Mouse (Mus musculus): ENCODE measurements around the gene Masp1.
A peak's percentile ranks its signal among the peaks of the same experiment; 100 is the strongest.

Gene Masp1

DNA sequence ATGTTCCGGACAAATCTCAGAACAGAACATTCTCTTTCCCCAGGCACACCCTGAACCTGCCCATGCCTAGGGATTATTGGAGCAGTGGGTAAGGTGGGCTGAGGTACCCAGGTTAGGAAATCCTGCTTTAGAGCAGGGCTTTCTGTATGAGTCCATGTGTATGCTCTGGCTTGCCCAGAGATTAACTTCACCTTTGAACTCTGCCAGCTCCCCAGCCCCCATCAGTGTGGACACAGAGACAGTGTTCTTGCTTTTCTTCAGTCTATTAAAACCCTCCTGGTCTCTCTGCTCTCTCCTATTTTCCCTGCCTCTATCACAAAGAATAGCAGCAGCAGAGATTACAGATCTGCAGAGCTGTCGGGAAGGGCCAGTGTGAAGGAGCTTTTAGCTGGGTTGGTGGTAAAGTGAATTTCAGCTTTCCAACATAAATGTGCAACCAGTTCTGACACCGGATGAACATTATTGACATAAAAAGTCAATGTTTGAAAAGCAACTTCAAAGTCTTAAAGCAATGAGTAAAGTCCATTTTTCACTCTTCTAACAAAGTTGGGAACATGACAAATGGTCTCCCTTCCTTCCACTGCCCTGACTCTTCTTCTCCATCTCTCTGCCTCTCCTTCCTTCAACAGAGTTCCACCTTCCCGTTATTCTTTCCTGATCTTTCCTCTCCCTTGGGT is 56.8 kb downstream of the Masp1 start:
- no peak for DNase-seq (ENCODE audit: low spot score in 2 of 2)

DNA sequence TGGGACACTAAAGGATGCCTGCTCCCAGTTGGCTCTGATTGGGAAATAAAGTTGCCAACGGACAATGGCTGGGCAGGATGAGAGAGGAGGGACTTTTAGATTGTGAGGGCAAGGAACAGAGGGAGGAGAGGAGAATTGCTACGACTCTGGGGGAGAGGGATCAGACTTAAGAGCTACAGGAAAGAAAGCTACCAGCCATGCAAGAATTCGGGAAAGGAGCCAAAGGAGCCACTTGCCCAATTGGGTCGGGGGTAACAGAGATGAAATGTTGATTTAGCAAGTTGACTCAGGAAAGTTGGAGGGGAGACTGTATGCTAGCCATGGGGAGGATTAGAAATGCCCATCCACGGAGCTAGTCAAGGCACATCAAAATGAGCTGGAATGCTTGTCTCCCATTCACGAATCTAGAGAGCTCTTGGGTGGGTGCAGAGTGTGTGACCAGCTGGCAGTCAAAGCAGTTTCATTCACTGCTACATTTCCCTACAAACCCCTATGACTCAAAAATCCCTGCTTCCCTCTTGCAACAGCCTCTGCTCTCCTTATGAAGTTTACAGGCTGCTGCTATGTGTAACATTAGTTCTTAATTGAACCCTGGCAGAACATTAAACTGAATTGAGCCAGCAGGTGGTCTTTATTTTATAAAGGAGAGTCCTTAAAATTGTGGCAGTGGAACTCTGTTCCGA is 61.6 kb downstream of the Masp1 start:
- DNase-seq (ENCODE audit: low spot score in 2 of 2) = no peak

DNA sequence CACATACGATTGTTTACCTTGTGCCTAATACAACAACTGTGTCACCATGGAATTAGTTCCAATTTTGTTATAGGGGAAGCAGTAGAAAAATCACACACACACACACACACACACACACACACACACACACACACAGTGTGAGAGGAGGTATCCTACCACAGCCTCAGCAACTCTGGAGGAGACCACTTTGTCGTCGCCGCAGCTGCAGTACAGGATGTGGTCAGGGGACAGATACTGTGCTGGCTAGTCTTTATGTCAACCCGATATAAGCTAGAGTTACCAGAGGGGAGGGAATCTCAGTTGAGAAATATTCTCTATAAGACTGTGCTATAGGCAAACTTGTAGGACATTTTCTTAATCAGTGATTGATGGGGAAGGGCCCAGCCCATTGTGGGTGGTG is 63.3 kb downstream of the Masp1 start:
- no peak for DNase-seq (ENCODE audit: low spot score in 2 of 2)

DNA sequence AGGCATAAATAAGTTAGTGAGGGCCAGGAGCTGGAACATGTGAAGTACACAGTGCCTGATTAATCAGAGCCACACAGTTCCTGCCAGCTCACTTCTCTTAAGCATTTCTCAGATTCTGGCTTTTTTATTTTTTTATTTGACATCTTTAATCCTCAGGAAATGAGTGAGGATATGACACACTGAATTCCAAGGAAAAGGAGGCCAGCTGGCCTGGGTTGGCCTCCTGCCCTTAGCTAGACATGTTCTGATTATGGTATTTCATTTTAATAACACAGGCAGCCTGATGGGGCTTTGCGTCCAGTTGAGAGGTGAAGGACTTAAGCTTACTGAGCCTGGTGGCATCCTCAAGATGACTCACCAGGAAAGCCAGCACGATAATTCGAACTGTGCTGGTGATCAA is 64.1 kb downstream of the Masp1 start:
- DNase-seq (ENCODE audit: low spot score in 2 of 2) = no peak

DNA sequence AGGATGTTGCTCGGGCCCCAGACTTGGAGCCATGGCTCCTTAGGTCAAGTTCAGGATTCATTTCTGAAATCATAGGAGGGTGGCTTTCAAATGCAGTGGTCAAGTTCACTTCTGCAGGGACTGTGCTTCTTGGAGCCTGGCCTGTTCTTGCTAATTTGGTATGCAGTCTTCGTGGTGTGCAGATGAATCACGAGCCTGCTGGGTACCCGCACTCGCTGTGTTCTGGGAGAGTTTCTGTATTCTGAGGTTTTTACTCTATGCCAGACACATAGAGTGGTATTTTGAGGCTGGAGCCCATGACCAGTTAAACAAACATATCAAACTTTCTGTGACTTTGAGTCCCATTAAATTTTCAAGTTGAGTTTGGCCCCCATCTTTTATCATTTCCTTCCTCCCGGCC is 66.2 kb downstream of the Masp1 start:
- DNase-seq (ENCODE audit: low spot score in 2 of 2) = peak; percentile 6 to 19

DNA sequence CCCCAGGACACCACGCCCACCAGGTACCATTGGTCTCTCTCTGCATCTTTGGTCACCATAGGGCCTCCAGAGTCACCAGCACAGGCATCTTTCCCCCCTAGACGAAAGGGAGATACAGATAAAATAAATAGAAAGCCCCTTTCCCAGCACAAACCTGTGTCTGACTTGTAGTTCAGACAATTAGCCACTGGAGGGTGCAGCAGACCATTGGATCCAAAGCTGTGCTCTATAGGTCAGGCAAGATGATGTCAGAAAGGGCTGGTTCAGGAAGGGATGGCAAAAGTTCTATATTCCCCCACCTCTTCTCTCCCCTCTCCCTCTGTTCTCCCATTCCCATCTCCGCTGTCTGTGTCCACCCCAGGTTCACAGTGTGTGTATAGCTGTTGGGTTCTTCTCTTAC is 68.1 kb downstream of the Masp1 start:
- peak; percentile 61 to 69 for DNase-seq (ENCODE audit: low spot score in 2 of 2)

DNA sequence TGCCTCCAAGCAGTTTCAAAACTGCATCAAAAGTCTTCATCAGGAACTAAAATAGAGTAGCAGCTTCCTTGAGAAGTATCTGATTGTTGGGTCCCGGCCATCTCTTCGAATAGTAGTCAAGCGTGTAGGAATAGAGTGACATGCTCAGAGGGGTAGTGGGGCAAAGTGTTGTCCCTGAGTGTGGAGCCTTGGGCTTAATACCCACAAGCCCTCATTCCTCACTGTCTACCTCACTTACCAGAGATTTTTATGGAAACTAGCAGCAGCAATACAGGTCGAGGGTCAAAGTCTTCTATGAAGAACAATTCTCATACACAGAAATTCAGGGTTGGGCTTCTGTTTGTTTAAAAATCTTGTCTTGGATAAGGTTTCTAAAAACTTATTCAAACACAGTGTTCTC is 69.8 kb downstream of the Masp1 start:
- no peak for DNase-seq (ENCODE audit: low spot score in 2 of 2)

DNA sequence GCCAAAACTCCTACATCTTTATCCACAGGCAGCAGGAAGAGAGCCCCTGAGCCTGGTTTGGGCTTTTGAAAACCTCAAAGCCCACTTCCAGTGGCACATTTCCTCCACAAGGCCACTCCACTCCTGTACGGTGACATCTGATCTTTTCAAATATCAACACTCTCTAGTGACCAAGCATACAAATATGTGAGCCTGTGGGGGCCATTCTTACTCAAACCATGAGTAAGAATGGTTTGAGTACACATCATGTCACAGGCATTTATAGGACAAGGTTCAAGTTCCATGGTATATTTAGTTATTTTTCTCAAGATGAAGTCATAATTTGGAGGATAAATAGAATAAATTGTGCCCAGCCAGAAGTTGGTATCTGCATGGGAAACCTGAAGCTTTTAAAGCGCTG is 70.7 kb downstream of the Masp1 start:
- DNase-seq (ENCODE audit: low spot score in 2 of 2) = no peak

DNA sequence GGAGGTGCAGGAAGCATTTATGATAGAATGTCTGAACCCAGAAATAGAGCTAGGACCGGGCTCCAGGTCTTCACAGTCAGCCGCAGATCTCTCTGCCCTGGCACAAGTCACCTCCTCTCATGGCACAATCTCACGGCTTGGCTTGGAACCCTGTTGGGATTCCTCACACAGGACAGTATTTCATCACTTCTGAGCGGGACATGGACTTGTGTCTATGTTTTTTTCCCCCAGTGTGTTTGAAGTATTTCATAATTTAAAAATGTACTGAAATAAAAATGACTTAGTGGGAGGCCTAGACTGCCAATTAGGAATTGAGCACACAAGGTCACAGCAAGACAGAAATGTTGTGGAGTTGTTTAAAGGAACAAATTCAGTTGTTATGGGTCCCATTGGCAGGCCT is 76.4 kb downstream of the Masp1 start:
- DNase-seq (ENCODE audit: low spot score in 2 of 2) = no peak

DNA sequence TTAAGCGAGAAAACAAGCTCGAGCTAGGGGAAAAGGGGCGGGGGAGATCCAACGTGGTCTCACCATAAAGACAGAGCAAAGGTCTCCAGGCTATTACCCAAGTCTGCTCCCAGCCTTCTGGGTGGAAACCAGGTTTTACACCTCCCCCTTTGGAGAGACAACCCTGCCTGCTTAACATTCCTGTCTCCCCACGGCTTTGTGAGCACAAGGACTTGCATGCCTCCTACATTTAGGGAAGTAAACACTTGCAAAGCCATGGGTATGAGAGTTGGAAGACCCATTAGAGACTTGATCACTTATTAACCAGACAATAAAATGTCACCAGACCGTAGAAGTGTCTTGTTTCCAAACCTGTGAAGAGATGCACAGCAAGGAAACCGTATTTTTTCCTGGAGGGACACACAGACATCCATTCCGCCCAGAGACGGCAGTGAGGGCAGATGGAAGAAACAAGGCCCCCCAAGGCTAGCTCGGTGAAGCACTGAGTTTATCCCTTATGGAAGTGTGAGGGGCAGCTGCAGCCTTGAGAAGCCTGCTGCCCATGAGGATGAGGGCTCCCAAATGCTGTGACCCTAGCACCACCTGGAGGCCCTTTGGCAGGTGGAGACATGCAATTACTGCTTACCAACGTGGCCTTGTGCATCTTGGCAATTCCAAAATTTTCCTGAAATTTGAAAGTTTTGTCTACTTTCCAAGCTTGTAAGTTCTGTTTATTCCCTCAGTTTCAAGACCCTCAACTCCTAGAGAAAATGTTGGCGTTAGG is 83.0 kb downstream of the Masp1 start:
- DNase-seq (ENCODE audit: low spot score in 2 of 2) = no peak

DNA sequence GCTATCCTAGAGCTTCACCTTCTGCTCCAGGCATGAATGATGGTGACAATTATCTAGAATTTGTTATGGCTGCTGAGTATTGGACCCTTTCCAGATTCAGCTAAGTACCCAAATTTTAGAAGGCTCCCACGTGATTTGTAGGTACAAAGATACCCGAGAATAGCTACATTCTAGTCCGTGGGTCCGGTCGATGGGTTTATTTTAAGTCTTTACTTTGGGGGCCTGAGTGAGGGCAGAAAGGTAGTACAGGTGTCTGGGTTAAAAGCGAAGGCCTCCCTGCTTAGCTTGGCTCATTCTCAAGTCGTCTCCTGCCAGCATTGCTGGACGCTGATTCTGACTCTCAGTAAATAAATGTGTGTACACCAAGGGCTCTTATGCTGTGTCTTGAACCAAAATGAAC is 90.6 kb downstream of the Masp1 start:
- no peak for DNase-seq (ENCODE audit: low spot score in 2 of 2)

DNA sequence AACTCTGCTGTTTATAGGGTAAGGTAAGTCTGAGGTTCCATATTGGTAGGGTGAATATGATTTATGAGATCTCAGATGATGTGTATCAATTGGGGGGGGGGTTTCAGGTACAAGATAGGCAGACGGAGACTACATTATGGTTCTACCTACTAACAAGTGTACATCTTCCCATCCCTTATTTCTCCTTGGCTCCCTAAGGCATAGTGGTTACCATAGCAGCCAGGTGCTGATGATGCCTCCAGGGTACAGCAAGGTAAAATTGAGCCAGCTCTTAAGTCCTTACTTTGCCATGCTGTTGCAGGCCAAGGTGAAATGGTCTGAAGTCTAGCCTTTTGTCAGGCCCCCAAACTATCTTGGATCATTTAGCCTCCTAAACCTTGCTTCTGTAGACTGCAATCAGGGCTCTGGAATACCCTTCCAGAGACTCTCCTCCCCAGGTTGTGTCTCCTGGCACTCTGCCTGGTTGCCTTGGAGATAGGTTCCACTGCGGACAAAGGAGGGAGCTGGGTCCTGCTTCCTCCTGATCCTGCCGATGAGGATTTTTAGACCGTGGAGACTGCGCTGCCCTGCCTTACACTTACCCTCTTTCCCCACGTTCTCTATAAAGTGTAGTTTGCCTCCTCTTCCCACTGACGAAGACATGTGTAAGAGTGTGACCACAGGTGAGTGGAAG is 91.8 kb downstream of the Masp1 start, which contains the start of gene Rtp1:
TSS of gene Rtp1 (plus strand) at position 487 of the 673 bp plus-strand sequence.
- DNase-seq (ENCODE audit: low spot score in 2 of 2) = no peak

DNA sequence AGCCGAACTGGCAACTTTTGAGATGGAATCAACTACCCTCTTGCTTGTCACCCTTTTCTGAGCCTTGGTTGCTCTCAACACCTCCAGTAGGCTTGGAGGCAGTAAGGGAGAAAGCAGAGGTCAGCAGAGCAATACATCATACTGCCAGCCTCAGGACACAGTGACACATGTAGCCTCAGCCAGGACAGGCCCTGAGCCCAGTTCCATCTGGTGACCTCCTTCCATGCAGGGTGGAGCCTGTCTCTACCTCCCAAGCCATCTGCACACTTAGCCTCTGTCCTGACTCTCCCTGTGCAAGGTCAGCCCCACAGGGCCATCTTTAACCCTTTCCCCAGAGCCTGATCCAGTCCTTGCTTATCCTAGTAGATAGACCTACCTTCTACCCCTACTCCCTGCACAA is 92.9 kb downstream of the Masp1 start:
- no peak for DNase-seq (ENCODE audit: low spot score in 2 of 2)

DNA sequence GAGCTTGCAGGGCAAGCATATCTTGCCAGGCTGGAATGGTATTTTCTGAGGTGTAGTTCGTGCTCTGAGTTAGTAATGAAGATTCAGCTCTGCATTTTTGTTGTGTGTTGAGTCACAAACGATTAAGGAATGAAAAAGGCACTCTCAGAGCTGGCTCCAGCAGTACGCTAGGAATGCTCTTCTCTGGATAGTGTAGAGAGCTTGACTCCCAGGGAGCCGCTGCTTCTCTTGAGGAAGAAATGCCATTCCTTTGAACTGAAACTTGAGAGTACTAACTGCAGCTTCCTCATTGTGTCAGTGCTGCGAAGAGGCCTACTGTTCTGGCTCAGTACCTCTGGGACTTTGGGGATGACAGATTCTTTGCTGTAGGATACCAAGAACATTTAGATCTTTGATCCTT is 96.8 kb downstream of the Masp1 start:
- no peak for DNase-seq (ENCODE audit: low spot score in 2 of 2)

DNA sequence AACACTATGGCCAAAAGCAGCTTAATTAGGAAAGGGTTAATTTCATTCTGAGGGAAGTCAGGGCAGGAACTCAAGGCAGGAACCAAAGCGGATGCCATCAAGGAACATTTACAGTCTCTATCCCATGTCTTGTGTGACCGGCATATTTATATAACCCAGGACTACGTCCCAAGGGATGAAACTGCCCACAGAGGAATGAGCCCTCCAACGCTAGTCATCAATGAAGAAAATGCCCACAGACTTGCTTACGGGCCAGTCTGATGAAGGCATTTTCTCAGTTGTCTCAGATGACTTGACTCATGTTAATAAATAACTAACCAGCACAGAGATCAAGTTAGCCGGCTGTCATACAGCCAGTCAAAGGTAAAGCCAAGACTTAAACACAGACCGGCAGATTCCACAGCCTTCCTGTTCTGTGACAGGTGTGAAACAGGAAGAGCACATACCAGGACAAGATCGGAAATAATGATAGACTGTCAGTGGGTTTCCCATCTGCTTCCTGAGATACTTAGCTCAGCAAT is 101.0 kb downstream of the Masp1 start:
- no peak for DNase-seq (ENCODE audit: low spot score in 2 of 2)

DNA sequence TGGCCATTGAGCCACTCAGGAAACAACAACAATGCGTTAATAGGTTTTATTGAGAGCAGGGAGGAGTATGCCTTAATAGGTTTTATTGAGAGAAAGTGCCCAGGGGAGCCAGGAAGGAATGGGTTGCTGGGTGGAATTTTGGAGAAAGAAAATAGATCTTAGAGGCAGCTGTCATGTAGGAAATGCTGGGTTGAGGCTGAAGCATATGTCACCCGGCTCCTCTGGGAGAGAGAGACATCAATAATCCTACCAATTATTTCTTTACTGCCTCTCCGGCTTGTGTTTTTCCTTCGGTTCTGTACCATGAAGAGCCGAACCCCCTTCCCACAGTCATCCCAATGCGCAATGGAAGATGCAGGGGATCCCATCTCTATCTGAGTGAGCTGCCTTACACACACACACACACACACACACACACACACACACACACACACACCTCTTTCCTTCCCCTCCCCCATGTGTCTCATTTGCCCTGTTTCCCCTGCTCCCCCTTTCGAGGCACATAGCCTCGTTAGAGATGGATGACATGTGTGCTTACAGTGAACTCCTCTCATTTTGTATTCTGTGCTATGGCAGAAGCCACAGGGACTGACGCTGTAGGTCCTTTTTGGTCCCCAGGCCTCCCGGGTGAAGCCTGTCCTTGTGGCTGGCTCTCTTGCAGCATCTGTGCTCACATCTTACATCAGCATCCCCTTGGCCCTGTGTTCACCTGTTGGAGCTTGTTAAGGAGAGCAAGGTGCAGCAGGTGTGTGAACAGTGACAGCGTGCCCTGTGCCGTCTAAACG is 103.0 kb downstream of the Masp1 start:
- no peak for DNase-seq (ENCODE audit: low spot score in 2 of 2)

DNA sequence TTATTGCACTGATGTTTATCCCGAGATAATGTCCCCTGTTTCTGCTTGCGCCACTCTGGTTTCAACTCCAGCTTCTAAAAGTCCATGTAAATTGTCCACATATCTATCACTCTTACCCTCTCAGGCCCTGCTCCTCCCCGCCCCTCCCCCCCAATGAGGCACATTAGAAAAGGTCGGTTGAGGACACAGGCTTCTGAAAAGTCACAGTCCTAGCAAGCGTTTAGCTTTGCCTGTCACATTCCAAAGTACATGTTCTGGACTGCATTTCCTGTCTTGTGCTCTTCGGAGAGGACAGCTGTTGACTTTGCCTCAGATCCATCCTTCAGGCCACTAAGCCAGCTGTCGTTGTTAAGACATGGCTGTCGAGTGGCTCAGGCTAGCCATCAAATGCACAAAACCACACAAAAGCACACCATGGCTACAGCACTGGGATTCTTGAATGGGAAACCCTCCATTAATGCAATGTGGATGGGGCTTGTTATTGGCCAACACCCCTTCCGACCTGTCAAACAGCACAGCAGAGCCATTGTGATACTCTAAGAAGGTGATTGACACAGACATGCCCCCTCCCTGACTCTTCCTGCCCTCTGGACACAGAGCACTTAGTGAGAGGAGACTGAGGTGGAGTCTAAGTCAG is 103.8 kb downstream of the Masp1 start:
- DNase-seq (ENCODE audit: low spot score in 2 of 2) = no peak

DNA sequence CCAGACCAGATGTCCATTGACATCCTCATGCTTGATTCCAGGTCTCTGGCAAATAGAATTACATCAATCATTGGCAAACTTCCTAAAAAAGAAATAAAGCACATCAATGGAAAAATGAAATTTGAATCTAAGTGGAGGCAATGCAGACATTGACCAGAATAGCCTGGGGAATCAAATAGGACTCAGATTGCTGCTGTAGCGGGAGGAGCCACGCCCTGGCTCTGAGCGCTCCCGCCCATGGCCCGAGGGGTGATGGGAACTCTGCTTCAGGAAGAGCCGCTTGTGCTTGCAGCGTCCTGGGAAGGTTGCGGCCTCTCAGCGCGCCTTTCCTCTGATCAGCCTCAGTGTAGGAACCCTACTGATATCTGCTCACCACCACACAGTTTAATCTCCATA is 104.4 kb downstream of the Masp1 start:
- no peak for DNase-seq (ENCODE audit: low spot score in 2 of 2)

DNA sequence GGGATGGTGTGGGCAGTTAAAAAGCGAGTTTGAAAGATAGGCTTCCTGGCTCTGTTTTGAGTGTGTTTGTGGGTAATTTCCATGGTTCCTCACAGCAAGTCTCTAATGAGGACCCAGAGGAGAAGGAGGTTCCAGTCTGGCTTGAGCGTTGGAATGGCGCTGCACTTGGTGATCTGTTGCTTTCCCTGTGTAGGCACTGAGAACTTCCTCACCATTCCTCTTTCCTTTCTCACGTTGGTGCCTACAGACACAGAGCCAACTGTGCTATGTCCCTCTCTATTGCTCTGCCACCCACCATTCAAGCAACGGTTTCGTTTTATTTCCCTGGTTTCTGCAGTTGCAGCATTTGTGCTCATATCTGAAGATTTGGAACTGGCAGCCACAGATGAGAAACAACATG is 107.7 kb downstream of the Masp1 start:
- DNase-seq (ENCODE audit: low spot score in 2 of 2) = no peak

DNA sequence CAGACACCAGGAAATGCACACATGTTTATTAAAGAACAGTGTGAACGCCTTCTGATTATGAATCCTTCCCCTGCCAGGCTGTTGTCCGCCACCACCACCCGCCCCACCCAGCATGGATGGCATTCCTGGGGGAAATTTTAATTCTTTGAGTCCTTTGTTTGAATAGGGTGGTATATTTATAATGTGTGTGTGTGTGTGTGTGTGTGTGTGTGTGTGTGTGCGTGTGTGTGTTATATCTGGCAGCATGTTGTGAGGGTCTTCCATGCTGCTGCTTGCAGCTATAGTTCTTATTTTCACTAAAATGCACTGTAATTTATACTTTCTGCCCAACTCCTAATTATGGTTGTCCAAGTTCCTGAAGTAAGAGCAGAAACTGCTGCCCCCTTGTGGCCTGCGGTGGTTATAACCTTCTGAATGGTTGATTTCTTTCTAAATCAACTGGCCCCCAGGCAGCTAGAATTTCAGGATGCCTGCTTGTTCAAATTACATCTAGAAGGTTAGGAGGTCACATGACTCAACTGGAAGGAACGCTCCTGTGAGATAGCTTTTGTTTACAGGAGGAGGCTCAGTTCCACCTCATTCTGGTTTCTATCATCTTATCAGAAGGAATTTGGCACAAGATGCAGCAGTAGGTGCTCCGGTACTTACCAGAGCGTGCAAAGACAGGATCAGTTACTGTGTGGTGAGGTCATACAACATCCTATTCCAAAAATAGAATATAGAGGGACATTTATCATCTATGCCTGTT is 117.4 kb downstream of the Masp1 start:
- peak; percentile 76 to 85 for DNase-seq (ENCODE audit: low spot score in 2 of 2)
